Mouse (Mus musculus) cerebellum, adult (tissue): ENCODE measurements around the gene Tpi1.
A peak's percentile ranks its signal among the peaks of the same experiment; 100 is the strongest.

ENCODE experiments used
- ATAC-seq: cut with Nextera tagmentation; 2 replicates; pipeline ENCODE4 v1.9.2; 2017; ENCODE audit warnings: mild to moderate bottlenecking, moderate library complexity, mixed read lengths; ENCODE audit not compliant: insufficient number of reproducible peaks, low FRiP score, low TSS enrichment

The Tpi1 gene

GRCm38 (mm10) chr6:124813933-124814332, at the start of gene Tpi1:
Tpi1 (minus strand) TSS chr6:124814296.
- peak; percentile 74 for ATAC-seq

GRCm38 (mm10) chr6:124863125-124863657, 49.1 kb upstream of the Tpi1 start:
- no peak for ATAC-seq

GRCm38 (mm10) chr6:124862406-124863124, 48.5 kb upstream of the Tpi1 start:
- ATAC-seq, result no peak

- no peak for ATAC-seq
These were observed 47.7 kb upstream of the Tpi1 start for GRCm38 (mm10) chr6:124861802-124862201.

GRCm38 (mm10) chr6:124861266-124861665, 47.2 kb upstream of the Tpi1 start:
- no peak for ATAC-seq

GRCm38 (mm10) chr6:124860511-124860910, 46.4 kb upstream of the Tpi1 start:
- no peak for ATAC-seq

GRCm38 (mm10) chr6:124859725-124860124, 45.6 kb upstream of the Tpi1 start:
- peak; percentile 11; the same call in 1 of the 2 replicates for ATAC-seq

- no peak for ATAC-seq
These were observed 44.6 kb upstream of the Tpi1 start for GRCm38 (mm10) chr6:124858561-124859318.

- no peak for ATAC-seq
These were observed 43.9 kb upstream of the Tpi1 start for GRCm38 (mm10) chr6:124857840-124858530.

- ATAC-seq, result peak; percentile 63
These were observed 43.1 kb upstream of the Tpi1 start, which contains the start of gene P3h3 for GRCm38 (mm10) chr6:124856916-124857839. P3h3 (minus strand) TSS chr6:124857752.

GRCm38 (mm10) chr6:124856321-124856720, 42.2 kb upstream of the Tpi1 start:
- no peak for ATAC-seq

- ATAC-seq, result no peak
These were observed 40.6 kb upstream of the Tpi1 start for GRCm38 (mm10) chr6:124854647-124855046.

- ATAC-seq, result no peak
These were observed 36.4 kb upstream of the Tpi1 start for GRCm38 (mm10) chr6:124850535-124850934.

GRCm38 (mm10) chr6:124847305-124847704, 33.2 kb upstream of the Tpi1 start:
- ATAC-seq, result peak; percentile 91

GRCm38 (mm10) chr6:124840241-124841167, 26.4 kb upstream of the Tpi1 start, which contains the start of gene Gnb3:
Gnb3 (minus strand) TSS chr6:124840275.
- ATAC-seq, result no peak

- ATAC-seq, result no peak
These were observed 25.7 kb upstream of the Tpi1 start for GRCm38 (mm10) chr6:124839805-124840204.

GRCm38 (mm10) chr6:124836411-124836810, 22.3 kb upstream of the Tpi1 start:
- ATAC-seq, result no peak

- ATAC-seq, result no peak
These were observed 21.4 kb upstream of the Tpi1 start for GRCm38 (mm10) chr6:124835531-124835930.
